21 mouse cellular contexts compared by ENCODE assay signal in the genomic region with DNA sequence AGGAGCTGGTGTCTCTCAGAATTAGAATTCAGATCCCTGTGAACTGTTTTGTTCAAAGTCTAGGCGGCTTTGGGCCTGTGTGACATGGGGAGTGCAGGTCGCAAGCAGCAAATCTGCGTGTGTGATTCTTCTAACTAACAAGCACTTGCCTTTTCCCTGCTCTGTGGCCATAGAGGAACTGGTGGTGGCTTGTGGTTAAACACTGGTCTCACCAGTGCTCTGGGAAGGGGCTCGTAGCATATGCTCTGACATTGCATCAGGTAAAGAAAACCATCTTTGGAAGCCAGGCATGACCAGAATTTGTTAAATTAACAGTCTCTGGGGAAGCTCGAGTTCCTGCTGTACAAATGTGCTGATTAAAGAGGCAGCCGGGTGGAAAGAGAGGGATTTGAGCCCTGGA.
A peak's percentile ranks its signal among the peaks of the same experiment; 100 is the strongest.
DNase-seq lines count a peak whose midpoint lies in the region; ATAC-seq and TF ChIP-seq lines count a peak whose summit lies in the region.
"Had no signal": no experiment of that assay in that cellular context is flagged by ENCODE, and none has a peak within 500 bp of the region (broad histone marks: within the 10 kb centered on the region; RNA-seq: fewer than 3 reads in every experiment).

No protein-coding gene starts in this region.

- no peak overlapping the region for H3K4me3 ChIP-seq in stomach, postnatal 0 days (ENCODE audit: low read depth, low read length)
- H3K4me3 ChIP-seq: gastrocnemius, adult 2 months; heart, adult 2 months; hindbrain, embryonic 12.5 days; hindbrain, embryonic 15.5 days had no signal

- no peaks in the 10 kb centered on the region for H3K4me1 ChIP-seq in stomach, postnatal 0 days (replicated peaks; ENCODE audit: control insufficient read depth, insufficient read depth)

- no peaks in the 10 kb centered on the region for H3K36me3 ChIP-seq in stomach, postnatal 0 days (ENCODE audit: control insufficient read depth, insufficient read depth, low read length)
- H3K36me3 ChIP-seq: hindbrain, embryonic 12.5 days; hindbrain, embryonic 15.5 days had no signal

- DNase-seq in heart, adult 11 months = peak; percentile 51
- DNase-seq in heart, adult 8-10 months (ENCODE audit: low spot score) = no peak
- peak; percentile 25 for DNase-seq in MN1 (ENCODE audit: low spot score)
- DNase-seq in lung, postnatal 10 days = no peak
- DNase-seq in stomach, postnatal 0 days (ENCODE audit: low spot score) = no peak
- DNase-seq: adrenal gland, postnatal 10 days; adrenal gland, postnatal 36 days; B cell, adult 2 months; cerebellum, adult 18-20 months; cerebellum, adult 9-10 months; cerebellum, postnatal 14 days; forebrain, postnatal 0 days; gastrocnemius, adult 2 months; gastrocnemius, postnatal 14 days; heart, adult 2 months had no signal

- 80% methylated on average over 6 of the region's 6 CpGs for WGBS in stomach, postnatal 0 days

- peak; percentile 34 for ATAC-seq in granulocyte monocyte progenitor cell, adult 5-6 weeks (replicated peaks; ENCODE audit: poor library complexity, severe bottlenecking)
- no peak for ATAC-seq in stomach, postnatal 0 days (ENCODE audit: low FRiP score, low TSS enrichment)
- ATAC-seq: forebrain, embryonic 14.5 days; forebrain, postnatal 0 days; intestine, postnatal 0 days had no signal

- no peak for TF ChIP-seq CTCF in stomach, postnatal 0 days (IDR thresholded peaks at IDR 0.05; ENCODE audit: low read depth)

- H3K27me3 ChIP-seq in stomach, postnatal 0 days (ENCODE audit: control insufficient read depth, insufficient read depth, low read length) = no peaks in the 10 kb centered on the region
- H3K27me3 ChIP-seq: hindbrain, embryonic 12.5 days; hindbrain, embryonic 15.5 days had no signal

- TF ChIP-seq EP300 in stomach, postnatal 0 days (optimal IDR thresholded peaks at IDR 0.05) = no peak

- no peaks in the 10 kb centered on the region for H3K9me3 ChIP-seq in stomach, postnatal 0 days (ENCODE audit: control insufficient read depth, low read length)
- H3K9me3 ChIP-seq: hindbrain, embryonic 12.5 days; hindbrain, embryonic 15.5 days had no signal

- H3K4me2 ChIP-seq in stomach, postnatal 0 days (replicated peaks; ENCODE audit: low read depth) = no peak overlapping the region
- H3K4me2 ChIP-seq: heart, embryonic 11.5 days; hindbrain, embryonic 12.5 days; hindbrain, embryonic 15.5 days had no signal

- no peak overlapping the region for H3K9ac ChIP-seq in stomach, postnatal 0 days (ENCODE audit: low read length)
- H3K9ac ChIP-seq: forebrain, postnatal 0 days; hindbrain, embryonic 12.5 days; hindbrain, embryonic 15.5 days had no signal

- no peak overlapping the region for H3K27ac ChIP-seq in stomach, postnatal 0 days (replicated peaks)
- H3K27ac ChIP-seq: gastrocnemius, adult 2 months; heart, adult 2 months; hindbrain, embryonic 12.5 days; hindbrain, embryonic 15.5 days had no signal

Comparison
In these comparisons a context has a peak if more than half of its experiments do, and no peak if none do; other contexts are left out.
1. DNase-seq: peak in heart, adult 11 months (single experiment) and MN1 (single experiment); none in heart, adult 8-10 months (single experiment), lung, postnatal 10 days (single experiment) and stomach, postnatal 0 days (single experiment).